Mouse (Mus musculus): Measurements from ENCODE around the gene Magea1.

DNA sequence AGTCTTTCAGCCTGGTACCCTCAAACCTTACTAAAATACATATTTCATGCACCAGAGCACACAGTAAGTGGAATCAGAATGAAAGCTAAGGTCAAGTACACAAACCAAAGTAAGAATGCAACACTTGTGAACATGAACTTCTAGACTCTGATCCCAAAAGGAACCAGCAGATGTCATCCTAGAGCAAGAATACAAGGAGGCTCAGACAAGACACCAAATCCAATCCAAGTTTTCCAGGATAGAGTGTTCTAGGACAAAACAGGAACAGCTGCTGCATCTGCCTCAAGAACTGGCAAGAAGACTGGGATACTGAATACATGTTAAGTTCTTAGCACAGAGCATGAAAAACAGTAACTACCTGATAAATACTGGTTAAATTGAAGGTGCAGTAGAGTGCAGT lies 8.4 kb upstream of the Magea1 start:
- TF ChIP-seq TAL1 (IDR thresholded peaks at IDR 0.05; ENCODE audit: low read length) (no peak), GATA1 (IDR thresholded peaks at IDR 0.05; ENCODE audit: low read length) (no peak)

Data from erythroblast, embryonic 14.5 days (primary cell).